Mouse (Mus musculus) megakaryocyte, embryonic 14.5 days (primary cell): ENCODE measurements around the gene Spp1.

ENCODE experiments used
- FLI1 ChIP-seq: IDR thresholded peaks from 2 replicates; pipeline ENCODE4 v1.6.1; 2012; ENCODE audit warnings: low read length, inconsistent platforms, mixed read lengths
- GATA1 ChIP-seq: IDR thresholded peaks from 3 replicates; pipeline ENCODE4 v1.6.1; 2012; ENCODE audit warnings: mixed read lengths, low read length, inconsistent platforms, borderline replicate concordance

GRCm38 (mm10) chr5:104458832-104459705, 24.2 kb downstream of the Spp1 start, which contains the start of gene Pkd2:
- no peak for TF ChIP-seq GATA1
- TF ChIP-seq FLI1 = no peak
